Mouse (Mus musculus) cerebellum, adult 2 months (tissue): ENCODE measurements around the gene 1700028P14Rik.

Experiments
- CTCF ChIP-seq: fragments of 200-500 bp; IDR thresholded peaks from 2 replicates; pipeline ENCODE4 v1.5.1; 2011; ENCODE audit warnings: low read depth, mild to moderate bottlenecking, control low read depth, low read length, moderate library complexity, borderline replicate concordance; ENCODE audit not compliant: insufficient read depth
- POLR2A ChIP-seq: fragments of 200-500 bp; IDR thresholded peaks from 2 replicates; pipeline ENCODE4 v1.6.1; 2011; ENCODE audit warnings: low read length, control low read depth, borderline replicate concordance; ENCODE audit not compliant: insufficient read depth

GRCm38 (mm10) chr19:23576685-23577084 lies 75.9 kb downstream of the 1700028P14Rik start:
- TF ChIP-seq POLR2A, result no peak
- no peak for TF ChIP-seq CTCF
